Mouse (Mus musculus) neural tube, embryonic 14.5 days (tissue): ENCODE results near the gene Cnrip1. TPM values are rescaled to one million over a fixed set of nuclear protein-coding genes. Genes with fewer than 3 reads are reported as not detected.
"Not testable (repeated sequence)": the region's sequence is repeated elsewhere in the genome, so short reads cannot be mapped to it uniquely, and the experiment has no call there.

Experiments used
- ATAC-seq: fragments of 200-750 bp; cut with Nextera tagmentation; 2 replicates; pipeline ENCODE4 v1.8.0; 2017; ENCODE audit warnings: low read depth, mild to moderate bottlenecking, moderate TSS enrichment, moderate library complexity
- H3K27ac ChIP-seq: fragments of 300-500 bp; sonication (generic); 2 replicates; pipeline ENCODE4 v1.5.1; 2014; ENCODE audit warnings: low read depth, mild to moderate bottlenecking, control low read depth, low read length, moderate library complexity, mixed read lengths
- H3K27me3 ChIP-seq: fragments of 300-500 bp; sonication (generic); 2 replicates; pipeline ENCODE4 v1.6.1; 2014; ENCODE audit warnings: low read length; ENCODE audit not compliant: control insufficient read depth, insufficient read depth
- H3K36me3 ChIP-seq: fragments of 300-500 bp; sonication (generic); 2 replicates; pipeline ENCODE4 v1.6.1; 2014; ENCODE audit warnings: low read length, mixed read lengths; ENCODE audit not compliant: control insufficient read depth, insufficient read depth
- H3K4me1 ChIP-seq: fragments of 300-500 bp; sonication (generic); 2 replicates; pipeline ENCODE4 v1.6.1; 2014; ENCODE audit warnings: low read length; ENCODE audit not compliant: control insufficient read depth, insufficient read depth
- H3K4me2 ChIP-seq: fragments of 300-500 bp; sonication (generic); 2 replicates; pipeline ENCODE4 v1.6.1; 2014; ENCODE audit warnings: mild to moderate bottlenecking, low read depth, low read length, control low read depth
- H3K4me3 ChIP-seq: fragments of 300-500 bp; sonication (generic); 2 replicates; pipeline ENCODE4 v1.5.1; 2014; ENCODE audit warnings: low read depth, low read length, control low read depth, mixed read lengths
- H3K9ac ChIP-seq: fragments of 300-500 bp; sonication (generic); replicated peaks from 2 replicates; pipeline ENCODE4 v1.6.1; 2014; ENCODE audit warnings: low read depth, mild to moderate bottlenecking, control low read depth, low read length, mixed read lengths
- H3K9me3 ChIP-seq: fragments of 300-500 bp; sonication (generic); 2 replicates; pipeline ENCODE4 v1.6.1; 2016; ENCODE audit warnings: low read length; ENCODE audit not compliant: control insufficient read depth
- WGBS: fragments of 180-500 bp; shearing (Covaris S2); extraction: QIAGEN DNeasy Blood & Tissue Kit; methylation state at CpG from one replicate; pipeline ENCODE4 v1.1.7; 2014; 5-methylcytosine and 5-hydroxymethylcytosine counted together
- polyA plus RNA-seq: library from polyadenylated mRNA; unstranded; fragments of >200 nt; fragmentation: Nextera tagmentation; extraction: Ambion mirVana; gene quantifications from 2 replicates; pipeline ENCODE4 v1.2.1, GENCODE M21; 2014

Gene Cnrip1
- polyA plus RNA-seq, result 132 and 166 TPM in 2 replicates

DNA sequence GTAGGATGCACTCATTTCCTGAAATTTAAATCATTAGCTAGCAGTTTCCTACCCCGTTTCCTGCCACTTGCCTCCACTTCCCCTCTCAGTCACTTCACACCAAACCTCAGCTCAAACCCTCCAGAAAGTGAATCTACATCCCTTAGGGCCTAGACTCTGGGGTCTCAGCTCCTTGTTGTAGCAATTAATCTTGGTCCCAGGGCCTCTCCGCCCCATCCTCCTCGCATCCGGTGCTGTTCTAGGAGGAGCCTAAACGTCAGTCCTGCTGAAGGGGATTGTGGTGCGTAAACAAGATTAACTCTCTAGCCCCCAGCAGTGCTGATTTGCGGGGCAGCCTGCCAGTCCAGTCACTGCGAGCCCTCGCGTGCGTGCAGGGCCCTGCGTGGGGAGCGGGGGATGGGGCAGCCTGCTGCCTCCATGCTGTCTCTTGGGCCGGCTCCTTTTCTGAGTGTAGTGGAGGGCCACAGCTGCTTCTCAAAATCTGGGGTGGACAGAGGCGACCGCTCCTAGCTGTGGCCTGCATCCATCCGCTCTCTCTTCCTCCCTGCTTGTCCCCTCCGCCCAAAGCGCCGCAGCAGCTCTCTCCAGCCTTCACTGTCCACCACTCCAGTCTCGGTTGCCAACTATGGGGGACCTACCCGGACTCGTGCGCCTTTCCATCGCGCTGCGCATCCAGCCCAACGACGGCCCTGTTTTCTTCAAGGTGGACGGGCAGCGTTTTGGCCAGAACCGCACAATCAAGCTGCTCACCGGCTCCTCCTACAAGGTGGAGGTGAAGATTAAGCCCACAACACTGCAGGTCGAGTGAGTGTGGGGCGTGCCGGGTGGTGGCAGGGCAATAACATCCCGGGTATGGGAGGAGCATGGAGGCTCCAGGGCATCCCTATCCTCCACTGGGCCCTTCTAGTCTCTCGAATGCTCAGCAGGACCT, at the start of gene Cnrip1, which contains the start of gene Plek:
Gene Cnrip1 (plus strand): TSS at position 42 of the 931 bp plus-strand sequence.
Gene Plek (minus strand): TSS at position 837 of the 931 bp plus-strand sequence.
- under 1% methylated on average over 38 of the region's 38 CpGs for WGBS
- H3K4me2 ChIP-seq, result peak within 1 kb of the TSS; percentile 76
- H3K9me3 ChIP-seq, result no peaks in the 10 kb centered on the region
- peak within 1 kb of the TSS; percentile 70 for H3K4me3 ChIP-seq
- peak within 1 kb of the TSS; percentile 90 for H3K9ac ChIP-seq
- H3K4me1 ChIP-seq, result peaks cover 17% of the 10 kb centered on the region; the same call in 1 of the 2 replicates
- H3K27me3 ChIP-seq, result no peaks in the 10 kb centered on the region
- peak within 1 kb of the TSS; percentile 91 for H3K27ac ChIP-seq
- no peaks in the 10 kb centered on the region; the same call in 1 of the 2 replicates for H3K36me3 ChIP-seq
- peak; percentile 98 for ATAC-seq

DNA sequence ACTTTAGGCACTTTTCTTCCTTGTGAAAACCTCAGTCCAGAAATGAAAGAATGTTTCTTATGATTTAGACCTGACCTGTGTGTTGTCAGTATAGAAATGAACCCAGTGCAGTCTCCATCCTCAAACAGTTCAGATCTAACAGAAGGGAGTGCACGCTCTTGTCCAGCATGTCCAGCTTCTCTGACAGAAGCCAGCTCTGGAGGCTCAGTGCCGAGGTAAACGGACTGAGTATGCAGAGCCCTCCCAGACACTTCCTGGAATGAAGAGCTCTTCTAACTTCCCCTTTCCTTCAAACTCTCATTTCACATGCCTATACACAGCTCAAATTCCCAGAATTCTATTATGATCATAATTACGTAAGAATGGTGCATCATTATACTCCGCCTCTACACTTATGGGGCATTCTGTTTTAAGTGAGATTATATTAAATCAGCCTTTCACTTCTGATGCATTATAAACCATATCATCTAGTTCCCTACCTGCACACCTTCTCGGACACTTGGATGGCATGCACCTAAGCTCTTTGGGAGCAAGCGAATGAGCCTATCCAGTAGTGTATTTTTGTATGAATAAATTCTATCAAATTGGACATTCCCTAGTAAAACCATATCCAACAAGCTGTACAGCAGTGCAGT, 48.5 kb upstream of the Cnrip1 start:
- no peak for ATAC-seq
- H3K9me3 ChIP-seq, result no peaks in the 10 kb centered on the region
- H3K27me3 ChIP-seq, result no peaks in the 10 kb centered on the region
- WGBS, result 93% methylated on average over 7 of the region's 7 CpGs
- no peaks in the 10 kb centered on the region for H3K36me3 ChIP-seq
- H3K4me2 ChIP-seq, result no peak overlapping the region
- no peaks in the 10 kb centered on the region for H3K4me1 ChIP-seq
- no peak overlapping the region for H3K27ac ChIP-seq
- no peak overlapping the region for H3K4me3 ChIP-seq
- H3K9ac ChIP-seq, result no peak overlapping the region

DNA sequence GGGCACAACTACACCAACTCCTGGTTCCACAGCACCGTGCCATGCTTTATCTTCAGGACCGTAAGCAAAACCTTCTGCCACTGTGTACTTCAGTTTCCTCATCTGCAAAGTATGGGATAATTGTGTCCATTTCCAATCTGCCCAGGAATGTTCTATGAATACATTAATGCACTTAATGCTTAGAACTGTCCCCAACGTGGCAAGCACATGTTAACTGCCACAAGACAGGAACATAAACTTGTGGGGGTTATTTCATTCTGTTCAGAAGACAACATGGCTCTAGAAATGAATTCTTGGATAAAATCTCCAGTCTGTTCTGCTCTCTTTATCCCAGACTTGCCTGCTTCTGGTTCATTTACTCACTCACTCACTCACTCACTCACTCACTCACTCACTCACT, 47.6 kb upstream of the Cnrip1 start:
- H3K4me3 ChIP-seq, result no peak overlapping the region
- H3K4me1 ChIP-seq, result no peaks in the 10 kb centered on the region
- H3K4me2 ChIP-seq, result no peak overlapping the region
- no peaks in the 10 kb centered on the region for H3K27me3 ChIP-seq
- ATAC-seq, result no peak
- no peaks in the 10 kb centered on the region for H3K9me3 ChIP-seq
- H3K36me3 ChIP-seq, result no peaks in the 10 kb centered on the region
- H3K27ac ChIP-seq, result no peak overlapping the region
- WGBS, result 81% methylated on average over 3 of the region's 3 CpGs
- H3K9ac ChIP-seq, result no peak overlapping the region

DNA sequence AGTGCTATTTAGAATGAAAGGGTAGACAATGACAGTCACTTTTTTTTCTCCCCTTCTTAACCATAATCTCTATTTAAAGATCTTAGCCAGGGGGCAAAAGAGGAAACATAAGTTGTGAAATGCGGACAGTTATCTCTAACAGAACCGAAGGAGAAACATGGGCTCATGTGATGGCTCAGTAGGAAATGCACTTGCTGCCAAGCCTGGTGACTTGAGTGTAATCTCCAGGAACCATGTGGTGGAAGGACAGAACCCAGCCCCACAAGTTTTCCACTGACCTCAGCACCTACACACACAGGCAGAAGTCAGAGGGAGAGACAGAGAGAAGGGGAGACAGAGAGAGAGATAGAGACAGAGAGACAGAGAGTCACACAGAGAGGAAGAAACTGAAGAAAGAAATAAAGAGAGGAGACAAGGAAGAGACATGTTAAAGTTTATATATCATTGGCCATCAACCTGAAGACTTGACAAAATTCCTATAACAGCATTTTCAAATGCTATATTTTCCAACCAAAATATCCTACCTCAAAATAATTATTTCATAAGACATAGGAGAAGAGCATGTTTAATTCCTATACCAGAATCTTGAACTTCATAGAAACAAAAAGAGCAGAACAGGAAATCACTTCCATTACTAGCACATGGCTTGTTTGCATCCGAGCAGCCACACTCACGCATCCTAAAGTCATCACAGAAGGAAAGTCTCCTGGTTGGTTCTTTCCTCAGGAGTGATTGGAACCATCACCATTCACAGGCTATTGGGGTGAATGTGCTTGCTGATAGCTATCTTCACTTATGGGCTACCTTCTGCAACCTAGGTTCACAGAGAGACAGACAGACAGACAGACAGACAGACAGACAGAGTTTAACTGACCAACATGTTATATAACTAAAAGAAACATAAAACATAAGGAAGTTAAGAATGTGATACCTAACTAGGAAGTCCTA, 46.2 kb upstream of the Cnrip1 start:
- 89% methylated on average over 4 of the region's 4 CpGs for WGBS
- no peaks in the 10 kb centered on the region for H3K4me1 ChIP-seq
- no peaks in the 10 kb centered on the region for H3K36me3 ChIP-seq
- H3K27ac ChIP-seq, result no peak overlapping the region
- no peak overlapping the region for H3K4me3 ChIP-seq
- no peaks in the 10 kb centered on the region for H3K9me3 ChIP-seq
- H3K4me2 ChIP-seq, result no peak overlapping the region
- H3K9ac ChIP-seq, result no peak overlapping the region
- H3K27me3 ChIP-seq, result no peaks in the 10 kb centered on the region
- no peak for ATAC-seq

DNA sequence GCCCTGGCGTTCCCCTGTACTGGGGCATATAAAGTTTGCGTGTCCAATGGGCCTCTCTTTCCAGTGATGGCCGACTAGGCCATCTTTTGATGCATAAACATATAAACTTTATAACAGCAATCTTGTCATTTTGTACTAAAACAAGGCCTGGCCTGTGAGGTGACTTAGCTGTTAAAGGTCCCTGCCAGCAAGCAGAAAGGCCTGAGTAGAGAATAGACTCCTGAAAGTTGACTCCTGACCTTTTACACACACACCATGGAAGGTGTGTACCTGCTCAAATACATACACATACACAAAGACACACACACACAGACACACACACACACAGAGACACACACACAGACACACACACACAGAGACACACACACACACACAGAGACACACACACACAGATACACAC, 44.9 kb upstream of the Cnrip1 start:
- not testable (repeated sequence) for H3K4me2 ChIP-seq, H3K9ac ChIP-seq, H3K4me3 ChIP-seq, ATAC-seq, H3K27ac ChIP-seq, H3K36me3 ChIP-seq, H3K27me3 ChIP-seq, H3K4me1 ChIP-seq, H3K9me3 ChIP-seq
- WGBS, result 64% methylated on average over 2 of the region's 3 CpGs

DNA sequence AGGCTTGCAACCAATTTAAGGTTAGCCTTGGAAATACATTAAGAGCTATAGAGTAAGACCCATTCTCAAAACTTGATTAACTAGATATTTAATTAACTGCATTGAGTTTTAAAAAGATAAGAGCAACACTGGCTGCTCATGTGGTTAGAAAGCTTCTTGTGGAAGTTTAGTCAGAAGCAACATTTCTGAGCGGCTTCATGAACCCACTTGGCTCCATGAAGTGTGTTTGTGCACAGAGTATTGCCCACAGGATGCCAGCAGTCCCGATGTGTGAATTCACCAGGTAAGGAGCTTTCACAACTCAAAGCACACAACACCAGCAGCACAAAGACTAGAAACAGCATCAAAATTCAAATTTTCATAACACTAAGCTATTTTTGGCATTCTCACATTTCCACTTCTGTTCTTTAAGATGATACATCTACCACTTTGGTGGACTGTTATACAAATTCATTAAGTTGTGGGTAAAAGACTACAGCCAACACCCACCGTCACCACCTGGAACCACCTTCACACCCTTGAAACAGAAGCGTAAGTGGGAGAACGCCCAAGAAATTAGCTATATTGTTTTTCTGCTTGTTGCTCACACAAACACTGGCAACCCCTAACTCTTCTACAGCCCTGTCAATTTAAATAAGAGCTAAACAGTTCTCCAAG, 43.7 kb upstream of the Cnrip1 start:
- Histone ChIP-seq H3K27ac (no peak overlapping the region), H3K9ac (no peak overlapping the region), H3K4me1 (no peaks in the 10 kb centered on the region), H3K9me3 (no peaks in the 10 kb centered on the region), H3K4me3 (no peak overlapping the region), H3K4me2 (no peak overlapping the region), H3K36me3 (no peaks in the 10 kb centered on the region), H3K27me3 (no peaks in the 10 kb centered on the region)
- WGBS, result 92% methylated on average over 5 of the region's 5 CpGs
- no peak for ATAC-seq

DNA sequence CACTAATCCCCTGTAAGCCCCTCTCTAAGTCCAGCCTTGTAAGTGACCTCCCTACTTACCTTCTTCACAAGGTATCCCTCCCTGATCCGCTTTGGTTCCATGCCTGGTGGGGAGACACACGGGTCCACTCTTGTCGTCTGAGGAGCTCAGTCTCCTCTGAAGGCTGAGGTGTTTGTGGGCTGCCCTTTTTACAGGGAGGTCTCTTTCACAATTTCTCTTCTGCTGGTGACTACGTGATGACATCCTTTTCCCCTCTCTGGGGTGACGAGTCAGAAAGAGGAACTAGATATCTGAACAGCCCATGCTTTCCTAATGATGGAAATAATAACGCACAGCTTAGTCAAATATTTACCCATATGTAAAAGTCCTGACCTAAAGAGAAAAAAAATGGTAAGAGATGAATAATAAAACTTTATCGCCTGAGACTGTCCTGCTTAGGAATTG, 42.9 kb upstream of the Cnrip1 start:
- Histone ChIP-seq H3K4me2 (no peak overlapping the region), H3K36me3 (no peaks in the 10 kb centered on the region), H3K9ac (no peak overlapping the region), H3K9me3 (no peaks in the 10 kb centered on the region), H3K4me3 (no peak overlapping the region), H3K4me1 (no peaks in the 10 kb centered on the region), H3K27ac (no peak overlapping the region), H3K27me3 (no peaks in the 10 kb centered on the region)
- 78% methylated on average over 7 of the region's 7 CpGs for WGBS
- ATAC-seq, result no peak

DNA sequence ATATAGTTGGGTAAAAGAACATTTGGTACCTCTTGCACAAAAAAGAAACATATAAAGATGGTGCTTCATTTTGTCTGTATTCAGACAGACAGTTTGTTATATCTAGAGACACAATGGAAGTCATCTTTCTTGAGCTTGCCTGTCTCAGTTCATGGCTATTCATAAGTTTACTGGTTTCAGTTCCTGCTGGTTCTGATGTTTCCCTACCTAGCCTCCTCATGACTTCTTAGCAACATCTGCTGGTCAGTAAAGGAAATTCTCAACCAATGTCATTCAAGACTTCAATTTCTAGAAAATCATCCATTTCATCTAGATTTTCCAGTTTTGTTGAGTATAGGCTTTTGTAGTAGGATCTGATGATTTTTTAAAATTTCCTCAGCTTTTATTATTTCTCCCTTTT, 38.4 kb upstream of the Cnrip1 start:
- Histone ChIP-seq H3K9ac (no peak overlapping the region), H3K9me3 (peaks cover 2% of the 10 kb centered on the region; the same call in 1 of the 2 replicates), H3K4me2 (no peak overlapping the region), H3K36me3 (no peaks in the 10 kb centered on the region), H3K4me1 (no peaks in the 10 kb centered on the region), H3K4me3 (no peak overlapping the region), H3K27ac (no peak overlapping the region), H3K27me3 (no peaks in the 10 kb centered on the region)
- ATAC-seq, result no peak
